Mouse (Mus musculus): ENCODE data around the gene Tpr.

DNA sequence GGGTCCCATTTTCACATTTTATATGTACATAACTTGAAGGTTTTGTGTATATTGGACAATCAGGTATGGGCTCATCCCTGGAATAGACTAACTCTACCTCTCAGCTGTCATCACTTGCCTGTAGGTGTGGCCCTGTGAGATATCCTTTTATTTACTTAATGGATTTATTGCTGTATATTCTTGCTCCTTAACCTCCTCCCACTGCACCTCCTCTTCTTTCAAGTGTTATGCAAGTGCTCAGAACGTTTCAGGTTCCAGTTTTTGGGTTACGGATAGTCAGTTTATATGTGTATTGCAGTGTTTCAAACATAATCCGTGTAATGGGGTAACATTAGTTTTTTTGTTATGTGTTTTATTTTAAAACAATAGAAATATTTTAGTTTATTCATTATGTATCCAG lies 46.0 kb downstream of the Tpr start:
- TF ChIP-seq GATA1 (IDR thresholded peaks at IDR 0.05; ENCODE audit: borderline replicate concordance, low read length) (no peak), FLI1 (IDR thresholded peaks at IDR 0.05; ENCODE audit: low read length) (no peak)
